Mouse (Mus musculus): ENCODE results near the gene Rassf1. TPM values are rescaled to one million over a fixed set of nuclear protein-coding genes. Genes with fewer than 3 reads are reported as not detected.

Rassf1 gene
- polyA plus RNA-seq, 3 experiments from 2014 or later, result 77.8 to 84.6 (median 82.3) TPM

GRCm38 (mm10) chr9:107606591-107606990 is 55.2 kb downstream of the Rassf1 start:
- ATAC-seq, result no peak

GRCm38 (mm10) chr9:107607036-107607435 is 55.7 kb downstream of the Rassf1 start:
- ATAC-seq, result no peak

- no peak for ATAC-seq
Measured at GRCm38 (mm10) chr9:107607653-107608245, 56.4 kb downstream of the Rassf1 start.

- ATAC-seq, result no peak
Measured at GRCm38 (mm10) chr9:107608741-107609432, 57.5 kb downstream of the Rassf1 start, which contains the start of gene Sema3b. Gene Sema3b, minus strand, starts transcription at chr9:107609229.

GRCm38 (mm10) chr9:107609433-107609830 is 58.1 kb downstream of the Rassf1 start:
- no peak for ATAC-seq

GRCm38 (mm10) chr9:107611456-107612190 is 60.3 kb downstream of the Rassf1 start:
- no peak for ATAC-seq

Other genes with a start within 250 kb of the Rassf1 start
- 10 to 100 TPM; 22.0 to 35.2 (median 29.8) TPM for gene Hemk1, start 213.2 kb upstream of the Rassf1 start, polyA plus RNA-seq (2017; shearing (Covaris generic))
- gene 6430571L13Rik, start 211.0 kb upstream of the Rassf1 start, polyA plus RNA-seq (2017; shearing (Covaris generic)), result 1 to 10 TPM in 2 of 3 experiments, under 1 TPM in 1; 0.99 to 3.2 (median 1.3) TPM
- gene Cacna2d2, start 151.9 kb upstream of the Rassf1 start, polyA plus RNA-seq (2017; shearing (Covaris generic)), result under 1 TPM in 2 of 3 experiments, not detected in 1; 0.19 to 0.44 TPM
- 10 to 100 TPM; 17.5 to 28.0 (median 19.6) TPM for gene Tmem115, start 17.6 kb upstream of the Rassf1 start, polyA plus RNA-seq (2017; shearing (Covaris generic))
- gene Cyb561d2, start 9.4 kb upstream of the Rassf1 start, polyA plus RNA-seq (2017; shearing (Covaris generic)), result 10 to 100 TPM; 66.5 to 78.0 (median 67.2) TPM
- 10 to 100 TPM; 48.4 to 55.1 (median 54.4) TPM for gene Nprl2, start 9.3 kb upstream of the Rassf1 start, polyA plus RNA-seq (2017; shearing (Covaris generic))
- gene Zmynd10, start 4.3 kb upstream of the Rassf1 start, polyA plus RNA-seq (2017; shearing (Covaris generic)), result 1 to 10 TPM; 1.8 to 2.9 (median 2.1) TPM
- gene Tusc2, start 11.7 kb downstream of the Rassf1 start, polyA plus RNA-seq (2017; shearing (Covaris generic)), result 1 to 10 TPM; 5.3 to 8.5 (median 7.7) TPM
- 10 to 100 TPM in 2 of 3 experiments, 1 to 10 TPM in 1; 8.2 to 13.9 (median 10.3) TPM for gene Hyal2, start 16.4 kb downstream of the Rassf1 start, polyA plus RNA-seq (2017; shearing (Covaris generic))
- 1 to 10 TPM; 2.9 to 7.0 (median 5.8) TPM for gene Hyal1, start 25.4 kb downstream of the Rassf1 start, polyA plus RNA-seq (2017; shearing (Covaris generic))
- 10 to 100 TPM; 13.8 to 23.8 (median 19.2) TPM for gene Naa80, start 27.3 kb downstream of the Rassf1 start, polyA plus RNA-seq (2017; shearing (Covaris generic))
- 1 to 10 TPM in 1 of 3 experiments, under 1 TPM in 2; 0.59 to 1.7 (median 0.94) TPM for gene Hyal3, start 29.3 kb downstream of the Rassf1 start, polyA plus RNA-seq (2017; shearing (Covaris generic))
- 10 to 100 TPM; 13.7 to 32.0 (median 31.7) TPM for gene Ifrd2, start 36.1 kb downstream of the Rassf1 start, polyA plus RNA-seq (2017; shearing (Covaris generic))
- not detected for gene Sema3b, start 57.7 kb downstream of the Rassf1 start, polyA plus RNA-seq (2017; shearing (Covaris generic))
- gene Gnai2, start 83.8 kb downstream of the Rassf1 start, polyA plus RNA-seq (2017; shearing (Covaris generic)), result 100 to 1,000 TPM; 136 to 264 (median 154) TPM
- gene Slc38a3, start 118.0 kb downstream of the Rassf1 start, polyA plus RNA-seq (2017; shearing (Covaris generic)), result not detected
- gene Gnat1, start 128.2 kb downstream of the Rassf1 start, polyA plus RNA-seq (2017; shearing (Covaris generic)), result 1 to 10 TPM in 1 of 3 experiments, under 1 TPM in 1, not detected in 1; 0.58 to 1.1 TPM
- gene Sema3f, start 158.9 kb downstream of the Rassf1 start, polyA plus RNA-seq (2017; shearing (Covaris generic)), result not detected
- gene Rbm5, start 219.4 kb downstream of the Rassf1 start, polyA plus RNA-seq (2017; shearing (Covaris generic)), result 100 to 1,000 TPM; 305 to 399 (median 332) TPM